Mouse (Mus musculus) neutrophil, adult 65 days (primary cell): ENCODE data around the gene Tmem69. TPM values are rescaled to one million over a fixed set of nuclear protein-coding genes. Genes with fewer than 3 reads are reported as not detected.

Source experiments
- total RNA-seq: library from RNA; stranded (reverse); gene quantifications from 2 replicates; pipeline ENCODE4 v1.2.4, GENCODE M21; 2023

Tmem69 gene
- total RNA-seq: 5.2 and 5.4 TPM in 2 replicates

GRCm38 (mm10) chr4:116555413-116556300, at the start of gene Tmem69:
Gene Tmem69 (minus strand): TSS chr4:116555936.

GRCm38 (mm10) chr4:116596379-116596778, 40.6 kb upstream of the Tmem69 start, which contains the start of gene Ccdc17:
Gene Ccdc17 (plus strand): TSS chr4:116596654.

GRCm38 (mm10) chr4:116557306-116558121, 1.8 kb upstream of the Tmem69 start, which contains the start of gene Gpbp1l1:
Gene Gpbp1l1 (plus strand): TSS chr4:116557658.

GRCm38 (mm10) chr4:116507425-116508218, 48.1 kb downstream of the Tmem69 start, which contains the start of gene Ipp:
Gene Ipp (plus strand): TSS chr4:116507549.

Other genes with a start within 250 kb of the Tmem69 start
- 18.3 and 19.9 TPM in 2 replicates for gene Mast2, start 91.8 kb downstream of the Tmem69 start, total RNA-seq
- gene Ipp, start 48.4 kb downstream of the Tmem69 start, total RNA-seq: 3.9 and 5.0 TPM in 2 replicates
- gene Gpbp1l1, start 1.7 kb upstream of the Tmem69 start, total RNA-seq: 89.6 and 106 TPM in 2 replicates
- gene Ccdc17, start 40.7 kb upstream of the Tmem69 start, total RNA-seq: 6.8 and 8.6 TPM in 2 replicates
- gene Nasp, start 72.0 kb upstream of the Tmem69 start, total RNA-seq: 59.3 and 72.8 TPM in 2 replicates
- gene Akr1a1, start 95.7 kb upstream of the Tmem69 start, total RNA-seq: 199 and 214 TPM in 2 replicates
- 83.8 and 98.8 TPM in 2 replicates for gene Prdx1, start 129.6 kb upstream of the Tmem69 start, total RNA-seq
- gene Mmachc, start 152.5 kb upstream of the Tmem69 start, total RNA-seq: 1.5 and 2.7 TPM in 2 replicates
- 9.9 and 13.5 TPM in 2 replicates for gene Ccdc163, start 152.6 kb upstream of the Tmem69 start, total RNA-seq
- gene Tesk2, start 165.0 kb upstream of the Tmem69 start, total RNA-seq: 33.0 and 44.2 TPM in 2 replicates